Mouse (Mus musculus): Measurements from ENCODE around the gene Dner. TPM values are rescaled to one million over a fixed set of nuclear protein-coding genes. Genes with fewer than 3 reads are reported as not detected.

The Dner gene
- polyA plus RNA-seq, 1 experiment from 2014 or later: 0.67 TPM

GRCm38 (mm10) chr1:84414464-84414863 lies 281.6 kb downstream of the Dner start:
- Histone ChIP-seq H3K4me2 (no peak overlapping the region), H3K27ac (no peak overlapping the region), H3K4me3 (no peak overlapping the region), H3K9ac (no peak overlapping the region), H3K9me3 (replicated peaks) (no peaks in the 10 kb centered on the region), H3K4me1 (replicated peaks) (peaks cover 6% of the 10 kb centered on the region; the same call in 1 of the 2 replicates), H3K27me3 (no peaks in the 10 kb centered on the region), H3K36me3 (no peaks in the 10 kb centered on the region)
- no peak for ATAC-seq (replicated peaks; ENCODE audit: insufficient number of reproducible peaks, insufficient read depth, low FRiP score, low read depth)
- WGBS: 79% methylated on average over 3 of the region's 3 CpGs

DNA sequence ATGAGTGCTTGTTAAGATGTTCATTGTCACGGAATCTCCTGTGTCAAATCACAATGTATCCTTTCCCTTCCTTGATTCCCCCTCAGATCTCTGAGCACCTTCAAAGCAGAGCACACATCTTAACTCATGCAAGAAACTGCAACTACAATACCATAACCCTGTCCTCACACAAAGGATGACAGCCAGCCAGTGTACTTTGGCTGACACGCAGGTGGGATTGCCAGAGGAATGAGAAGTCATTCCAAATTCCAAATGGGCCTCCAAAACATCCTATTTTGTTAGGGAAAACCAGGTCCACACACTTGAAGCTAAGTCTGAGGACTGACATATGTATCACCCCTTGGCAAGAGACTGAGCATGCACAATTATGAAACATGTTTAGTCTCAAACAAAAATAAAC lies 286.5 kb downstream of the Dner start:
- Histone ChIP-seq H3K4me1 (replicated peaks) (peaks cover 7% of the 10 kb centered on the region), H3K36me3 (no peaks in the 10 kb centered on the region), H3K9me3 (replicated peaks) (no peaks in the 10 kb centered on the region), H3K9ac (no peak overlapping the region), H3K4me2 (no peak overlapping the region), H3K27me3 (no peaks in the 10 kb centered on the region), H3K4me3 (no peak overlapping the region), H3K27ac (no peak overlapping the region)
- no peak for ATAC-seq (replicated peaks; ENCODE audit: insufficient number of reproducible peaks, insufficient read depth, low FRiP score, low read depth)
- WGBS: 74% methylated on average over 2 of the region's 2 CpGs

- no peak overlapping the region for H3K27ac ChIP-seq
- no peak overlapping the region for H3K9ac ChIP-seq
- H3K36me3 ChIP-seq: no peaks in the 10 kb centered on the region
- H3K4me1 ChIP-seq (replicated peaks): peaks cover 9% of the 10 kb centered on the region
- H3K4me2 ChIP-seq: no peak overlapping the region
- H3K9me3 ChIP-seq (replicated peaks): no peaks in the 10 kb centered on the region
- 82% methylated on average over 2 of the region's 2 CpGs for WGBS
- no peak for ATAC-seq (replicated peaks; ENCODE audit: insufficient number of reproducible peaks, insufficient read depth, low FRiP score, low read depth)
- H3K4me3 ChIP-seq: no peak overlapping the region
- no peaks in the 10 kb centered on the region for H3K27me3 ChIP-seq
Observed at GRCm38 (mm10) chr1:84408873-84409272, 287.1 kb downstream of the Dner start.

- Histone ChIP-seq H3K36me3 (no peaks in the 10 kb centered on the region), H3K9me3 (replicated peaks) (no peaks in the 10 kb centered on the region), H3K9ac (no peak overlapping the region), H3K27ac (no peak overlapping the region), H3K4me2 (no peak overlapping the region), H3K27me3 (no peaks in the 10 kb centered on the region), H3K4me1 (replicated peaks) (peaks cover 9% of the 10 kb centered on the region), H3K4me3 (no peak overlapping the region)
- 62% methylated on average over 4 of the region's 4 CpGs for WGBS
- no peak for ATAC-seq (replicated peaks; ENCODE audit: insufficient number of reproducible peaks, insufficient read depth, low FRiP score, low read depth)
Observed at GRCm38 (mm10) chr1:84406891-84407290, 289.1 kb downstream of the Dner start.

GRCm38 (mm10) chr1:84405551-84406290 lies 290.3 kb downstream of the Dner start:
- Histone ChIP-seq H3K9ac (no peak overlapping the region), H3K4me2 (no peak overlapping the region), H3K36me3 (no peaks in the 10 kb centered on the region), H3K27ac (no peak overlapping the region), H3K9me3 (replicated peaks) (no peaks in the 10 kb centered on the region), H3K27me3 (no peaks in the 10 kb centered on the region), H3K4me3 (no peak overlapping the region), H3K4me1 (replicated peaks) (peaks cover 9% of the 10 kb centered on the region)
- WGBS: 71% methylated on average over 5 of the region's 5 CpGs
- ATAC-seq (replicated peaks; ENCODE audit: insufficient number of reproducible peaks, insufficient read depth, low FRiP score, low read depth): no peak

- Histone ChIP-seq H3K27me3 (no peaks in the 10 kb centered on the region), H3K36me3 (no peaks in the 10 kb centered on the region), H3K4me2 (no peak overlapping the region), H3K4me3 (no peak overlapping the region), H3K9me3 (replicated peaks) (no peaks in the 10 kb centered on the region), H3K27ac (no peak overlapping the region), H3K9ac (no peak overlapping the region), H3K4me1 (replicated peaks) (peaks cover 9% of the 10 kb centered on the region)
- 31% methylated on average over 12 of the region's 12 CpGs for WGBS
- peak; percentile 50 for ATAC-seq (replicated peaks; ENCODE audit: insufficient number of reproducible peaks, insufficient read depth, low FRiP score, low read depth)
Observed at GRCm38 (mm10) chr1:84404880-84405279, 291.1 kb downstream of the Dner start.

GRCm38 (mm10) chr1:84402154-84402553 lies 293.9 kb downstream of the Dner start:
- Histone ChIP-seq H3K9me3 (replicated peaks) (no peaks in the 10 kb centered on the region), H3K4me2 (no peak overlapping the region), H3K36me3 (no peaks in the 10 kb centered on the region), H3K4me3 (no peak overlapping the region), H3K27ac (no peak overlapping the region), H3K4me1 (replicated peaks) (peaks cover 9% of the 10 kb centered on the region), H3K27me3 (no peaks in the 10 kb centered on the region), H3K9ac (no peak overlapping the region)
- 52% methylated on average over 1 of the region's 1 CpGs for WGBS
- no peak for ATAC-seq (replicated peaks; ENCODE audit: insufficient number of reproducible peaks, insufficient read depth, low FRiP score, low read depth)

GRCm38 (mm10) chr1:84399671-84400070 lies 296.4 kb downstream of the Dner start:
- WGBS: 73% methylated on average over 3 of the region's 3 CpGs
- Histone ChIP-seq H3K27ac (no peak overlapping the region), H3K27me3 (no peaks in the 10 kb centered on the region), H3K4me3 (no peak overlapping the region), H3K9me3 (replicated peaks) (no peaks in the 10 kb centered on the region), H3K4me1 (replicated peaks) (peaks cover 4% of the 10 kb centered on the region), H3K36me3 (no peaks in the 10 kb centered on the region), H3K4me2 (no peak overlapping the region), H3K9ac (no peak overlapping the region)
- ATAC-seq (replicated peaks; ENCODE audit: insufficient number of reproducible peaks, insufficient read depth, low FRiP score, low read depth): no peak

DNA sequence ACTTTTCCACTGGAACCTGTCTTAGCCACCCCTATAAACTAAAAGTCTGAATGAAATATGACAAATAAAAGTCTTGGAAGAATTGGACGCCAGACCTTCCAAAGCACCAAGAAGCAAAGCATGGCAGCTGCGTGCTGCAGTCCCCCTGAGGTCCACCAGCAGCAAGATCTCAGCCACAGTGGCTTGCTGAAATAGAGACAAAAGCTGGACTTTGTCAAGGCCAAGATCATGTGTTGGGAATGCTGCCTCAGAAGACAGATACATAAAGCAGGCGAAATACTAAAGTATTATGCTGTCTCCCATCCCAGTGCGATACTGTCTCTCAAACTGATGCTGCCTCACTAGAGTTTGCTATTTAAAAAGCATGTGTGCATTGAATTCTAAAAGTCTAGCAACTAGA lies 296.9 kb downstream of the Dner start:
- Histone ChIP-seq H3K4me1 (replicated peaks) (no peaks in the 10 kb centered on the region), H3K9ac (no peak overlapping the region), H3K27me3 (no peaks in the 10 kb centered on the region), H3K9me3 (replicated peaks) (no peaks in the 10 kb centered on the region), H3K27ac (no peak overlapping the region), H3K36me3 (no peaks in the 10 kb centered on the region), H3K4me2 (no peak overlapping the region), H3K4me3 (no peak overlapping the region)
- 78% methylated on average over 4 of the region's 4 CpGs for WGBS
- ATAC-seq (replicated peaks; ENCODE audit: insufficient number of reproducible peaks, insufficient read depth, low FRiP score, low read depth): no peak

DNA sequence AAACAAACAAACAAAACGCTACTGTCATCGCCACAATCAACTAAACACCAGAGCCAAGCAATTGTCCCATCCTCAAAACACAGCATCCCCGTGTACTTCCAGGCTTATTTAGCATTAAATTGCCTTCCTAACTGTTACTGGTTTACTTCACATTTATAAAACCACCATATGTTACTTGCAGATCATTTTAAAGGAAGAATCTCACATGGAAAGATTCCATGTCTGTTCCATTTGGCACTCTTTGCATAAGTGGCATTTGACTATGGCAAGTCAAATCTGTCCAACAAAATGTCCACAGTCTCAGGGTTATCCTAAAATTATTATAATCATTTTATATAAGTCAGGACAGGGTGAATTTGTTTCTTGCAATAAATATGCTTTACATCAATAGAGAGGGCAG lies 299.2 kb downstream of the Dner start:
- Histone ChIP-seq H3K4me3 (no peak overlapping the region), H3K27ac (no peak overlapping the region), H3K36me3 (no peaks in the 10 kb centered on the region), H3K9ac (no peak overlapping the region), H3K9me3 (replicated peaks) (no peaks in the 10 kb centered on the region), H3K4me2 (no peak overlapping the region), H3K4me1 (replicated peaks) (no peaks in the 10 kb centered on the region), H3K27me3 (no peaks in the 10 kb centered on the region)
- 75% methylated on average over 3 of the region's 3 CpGs for WGBS
- no peak for ATAC-seq (replicated peaks; ENCODE audit: insufficient number of reproducible peaks, insufficient read depth, low FRiP score, low read depth)

GRCm38 (mm10) chr1:84395928-84396327 lies 300.1 kb downstream of the Dner start:
- H3K27ac ChIP-seq: no peak overlapping the region
- no peak overlapping the region for H3K9ac ChIP-seq
- no peaks in the 10 kb centered on the region for H3K27me3 ChIP-seq
- no peaks in the 10 kb centered on the region for H3K4me1 ChIP-seq (replicated peaks)
- no peak overlapping the region for H3K4me2 ChIP-seq
- ATAC-seq (replicated peaks; ENCODE audit: insufficient number of reproducible peaks, insufficient read depth, low FRiP score, low read depth): no peak
- WGBS: 75% methylated on average over 8 of the region's 8 CpGs
- H3K36me3 ChIP-seq: no peaks in the 10 kb centered on the region
- no peak overlapping the region for H3K4me3 ChIP-seq
- H3K9me3 ChIP-seq (replicated peaks): no peaks in the 10 kb centered on the region

GRCm38 (mm10) chr1:84390961-84391360 lies 305.1 kb downstream of the Dner start:
- Histone ChIP-seq H3K9ac (no peak overlapping the region), H3K27me3 (no peaks in the 10 kb centered on the region), H3K4me1 (replicated peaks) (no peaks in the 10 kb centered on the region), H3K4me3 (no peak overlapping the region), H3K4me2 (no peak overlapping the region), H3K9me3 (replicated peaks) (no peaks in the 10 kb centered on the region), H3K27ac (no peak overlapping the region), H3K36me3 (no peaks in the 10 kb centered on the region)
- no peak for ATAC-seq (replicated peaks; ENCODE audit: insufficient number of reproducible peaks, insufficient read depth, low FRiP score, low read depth)
- WGBS: 78% methylated on average over 4 of the region's 4 CpGs

Measured in heart, embryonic 15.5 days (tissue).